Mouse (Mus musculus): Measurements from ENCODE around the gene Samhd1. TPM values are rescaled to one million over a fixed set of nuclear protein-coding genes. Genes with fewer than 3 reads are reported as not detected.
A peak's percentile ranks its signal among the peaks of the same experiment; 100 is the strongest.

Samhd1 gene
- total and polyA plus RNA-seq, 2 experiments from 2014 or later: 11.9 to 12.7 TPM

DNA sequence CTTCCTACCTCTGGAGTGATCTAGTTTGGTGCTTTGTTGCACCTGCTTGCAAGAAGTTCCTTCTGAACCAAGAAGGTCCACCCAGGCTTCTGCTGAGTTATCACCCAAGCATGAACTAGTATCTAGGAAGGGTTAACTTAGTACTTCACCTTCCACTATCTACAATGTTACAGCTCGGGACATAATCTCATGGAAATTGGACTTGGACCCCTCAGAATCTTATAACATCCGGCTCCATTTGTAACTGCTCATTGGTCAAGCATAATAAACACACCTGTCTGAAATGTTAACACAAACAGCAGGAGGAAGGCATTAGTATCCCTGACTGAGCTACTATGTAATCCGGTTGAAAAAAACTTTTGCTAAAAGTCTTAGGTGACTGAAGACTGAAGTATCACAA lies 7.7 kb downstream of the Samhd1 start:
- DNase-seq (ENCODE audit: low spot score) (no peak), ATAC-seq (no peak)
- H3K4me2 ChIP-seq (ENCODE audit: low read depth, low read length): no peak overlapping the region
- H3K27me3 ChIP-seq (ENCODE audit: insufficient read depth, low read length): no peaks in the 10 kb centered on the region
- H3K27ac ChIP-seq: no peak overlapping the region
- H3K9me3 ChIP-seq (ENCODE audit: low read length): no peaks in the 10 kb centered on the region
- no peaks in the 10 kb centered on the region for H3K4me1 ChIP-seq (ENCODE audit: insufficient read depth, low read length)
- no peak overlapping the region for H3K9ac ChIP-seq (replicated peaks; ENCODE audit: low read length)
- 93% methylated on average over 3 of the region's 3 CpGs for WGBS
- no peaks in the 10 kb centered on the region; the same call in 1 of the 2 replicates for H3K36me3 ChIP-seq (ENCODE audit: insufficient read depth, low read length)
- H3K4me3 ChIP-seq (ENCODE audit: low read length): no peak overlapping the region
- no peak for TF ChIP-seq CTCF (IDR thresholded peaks at IDR 0.05; ENCODE audit: low read depth)

DNA sequence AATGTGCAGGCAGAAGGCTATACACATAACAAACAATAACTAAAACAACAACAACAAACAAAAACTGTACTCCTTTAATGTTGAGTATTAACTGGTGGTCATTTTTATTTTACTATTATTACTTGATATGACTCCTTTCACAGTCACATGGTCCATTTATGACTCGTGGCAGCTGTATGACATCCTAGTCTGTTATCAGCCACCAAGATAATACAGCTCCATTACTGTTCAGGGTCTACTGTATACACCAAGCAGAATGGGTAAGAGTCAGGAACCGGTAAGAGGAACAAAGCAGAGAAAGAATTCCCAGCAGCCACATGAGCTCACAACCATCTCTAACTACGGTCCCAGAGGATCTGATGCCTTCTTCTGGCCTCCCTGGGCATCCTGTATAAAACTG lies 9.8 kb downstream of the Samhd1 start:
- H3K9ac ChIP-seq (replicated peaks; ENCODE audit: low read length): no peak overlapping the region
- ATAC-seq: no peak

DNA sequence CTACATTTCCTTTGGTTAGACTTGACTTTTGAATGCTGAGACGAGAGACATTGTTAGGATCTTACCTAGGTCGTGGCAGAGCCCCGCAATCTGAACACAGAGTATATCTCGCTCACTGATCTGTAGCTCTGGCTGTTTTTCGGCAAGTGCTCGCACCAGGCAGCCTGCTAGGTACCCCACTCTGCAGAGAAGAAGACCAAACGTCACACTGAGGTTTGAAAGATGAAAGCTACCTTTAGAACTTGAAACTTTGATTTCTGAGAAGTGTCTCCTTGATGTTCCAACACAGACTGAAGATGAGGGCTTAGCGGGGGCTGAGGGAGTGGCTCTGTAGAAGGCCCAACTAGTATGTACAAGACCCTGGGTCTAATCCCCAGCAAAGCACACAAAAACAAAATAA lies 13.3 kb downstream of the Samhd1 start:
- Histone ChIP-seq H3K27me3 (ENCODE audit: insufficient read depth, low read length) (no peaks in the 10 kb centered on the region), H3K27ac (no peak overlapping the region), H3K4me1 (ENCODE audit: insufficient read depth, low read length) (no peaks in the 10 kb centered on the region), H3K4me3 (ENCODE audit: low read length) (no peak overlapping the region), H3K9me3 (ENCODE audit: low read length) (no peaks in the 10 kb centered on the region), H3K36me3 (ENCODE audit: insufficient read depth, low read length) (no peaks in the 10 kb centered on the region; the same call in 1 of the 2 replicates), H3K4me2 (ENCODE audit: low read depth, low read length) (no peak overlapping the region), H3K9ac (replicated peaks; ENCODE audit: low read length) (no peak overlapping the region)
- 90% methylated on average over 8 of the region's 8 CpGs for WGBS
- TF ChIP-seq CTCF (IDR thresholded peaks at IDR 0.05; ENCODE audit: low read depth): no peak
- ATAC-seq (no peak), DNase-seq (ENCODE audit: low spot score) (no peak)

More for the DNA sequence above, 9.8 kb downstream of the Samhd1 start:
- Histone ChIP-seq H3K4me1 (ENCODE audit: insufficient read depth, low read length) (no peaks in the 10 kb centered on the region), H3K9me3 (ENCODE audit: low read length) (no peaks in the 10 kb centered on the region), H3K27ac (no peak overlapping the region), H3K4me3 (ENCODE audit: low read length) (no peak overlapping the region), H3K36me3 (ENCODE audit: insufficient read depth, low read length) (no peaks in the 10 kb centered on the region; the same call in 1 of the 2 replicates), H3K4me2 (ENCODE audit: low read depth, low read length) (no peak overlapping the region), H3K27me3 (ENCODE audit: insufficient read depth, low read length) (no peaks in the 10 kb centered on the region)
- no peak for DNase-seq (ENCODE audit: low spot score)
- no peak for TF ChIP-seq CTCF (IDR thresholded peaks at IDR 0.05; ENCODE audit: low read depth)
- 91% methylated on average over 3 of the region's 3 CpGs for WGBS

DNA sequence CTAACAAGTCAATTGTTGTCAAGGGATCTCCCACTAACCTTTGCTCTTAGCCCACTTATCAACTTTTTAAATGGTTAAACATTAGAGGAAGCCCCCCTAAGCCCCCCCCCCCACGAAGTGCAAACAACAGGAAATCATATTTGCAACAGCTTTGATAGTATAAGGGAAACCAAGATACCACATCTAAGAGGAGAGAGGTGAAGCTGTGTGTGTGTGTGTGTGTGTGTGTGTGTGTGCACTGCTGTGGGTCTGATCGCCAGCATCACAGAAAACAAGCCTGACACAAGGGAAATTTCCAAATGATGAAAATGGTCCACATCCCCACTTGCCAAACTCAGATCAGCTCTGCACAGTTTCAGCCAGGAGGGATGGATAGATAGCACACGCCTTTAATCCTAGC lies 16.0 kb downstream of the Samhd1 start:
- WGBS: 80% methylated on average over 3 of the region's 3 CpGs
- Histone ChIP-seq H3K9ac (replicated peaks; ENCODE audit: low read length) (no peak overlapping the region), H3K4me1 (ENCODE audit: insufficient read depth, low read length) (no peaks in the 10 kb centered on the region), H3K9me3 (ENCODE audit: low read length) (no peaks in the 10 kb centered on the region), H3K4me2 (ENCODE audit: low read depth, low read length) (no peak overlapping the region), H3K4me3 (ENCODE audit: low read length) (no peak overlapping the region), H3K27me3 (ENCODE audit: insufficient read depth, low read length) (no peaks in the 10 kb centered on the region), H3K27ac (no peak overlapping the region), H3K36me3 (ENCODE audit: insufficient read depth, low read length) (peaks cover 4% of the 10 kb centered on the region; the same call in 1 of the 2 replicates)
- no peak for TF ChIP-seq CTCF (IDR thresholded peaks at IDR 0.05; ENCODE audit: low read depth)
- DNase-seq (ENCODE audit: low spot score) (no peak), ATAC-seq (no peak)

DNA sequence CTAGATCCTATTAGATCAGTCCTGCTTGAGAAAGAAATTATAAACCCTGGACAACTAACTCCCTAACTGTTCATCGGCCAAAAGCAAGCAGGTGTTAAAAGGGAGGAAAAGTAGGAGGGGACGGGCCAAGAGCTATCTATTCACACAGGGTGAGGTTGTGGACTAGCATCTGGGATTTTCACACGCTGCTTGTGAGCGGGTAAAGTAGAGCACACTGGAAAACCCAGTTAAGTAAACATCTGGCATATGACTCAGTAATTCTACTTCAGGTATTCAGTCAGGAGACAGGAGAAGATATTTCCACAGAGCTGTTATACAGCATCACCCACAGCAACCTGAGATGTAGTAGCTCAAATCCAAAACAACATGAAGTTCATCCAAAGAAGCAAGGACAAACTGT lies 16.5 kb downstream of the Samhd1 start:
- no peak overlapping the region for H3K4me3 ChIP-seq (ENCODE audit: low read length)
- WGBS: 88% methylated on average over 4 of the region's 4 CpGs
- no peak overlapping the region for H3K4me2 ChIP-seq (ENCODE audit: low read depth, low read length)
- no peak overlapping the region for H3K27ac ChIP-seq
- H3K9ac ChIP-seq (replicated peaks; ENCODE audit: low read length): no peak overlapping the region
- H3K9me3 ChIP-seq (ENCODE audit: low read length): no peaks in the 10 kb centered on the region
- no peaks in the 10 kb centered on the region for H3K4me1 ChIP-seq (ENCODE audit: insufficient read depth, low read length)
- no peak for DNase-seq (ENCODE audit: low spot score)
- H3K27me3 ChIP-seq (ENCODE audit: insufficient read depth, low read length): no peaks in the 10 kb centered on the region
- ATAC-seq: no peak
- peaks cover 9% of the 10 kb centered on the region; the same call in 1 of the 2 replicates for H3K36me3 ChIP-seq (ENCODE audit: insufficient read depth, low read length)
- no peak for TF ChIP-seq CTCF (IDR thresholded peaks at IDR 0.05; ENCODE audit: low read depth)

DNA sequence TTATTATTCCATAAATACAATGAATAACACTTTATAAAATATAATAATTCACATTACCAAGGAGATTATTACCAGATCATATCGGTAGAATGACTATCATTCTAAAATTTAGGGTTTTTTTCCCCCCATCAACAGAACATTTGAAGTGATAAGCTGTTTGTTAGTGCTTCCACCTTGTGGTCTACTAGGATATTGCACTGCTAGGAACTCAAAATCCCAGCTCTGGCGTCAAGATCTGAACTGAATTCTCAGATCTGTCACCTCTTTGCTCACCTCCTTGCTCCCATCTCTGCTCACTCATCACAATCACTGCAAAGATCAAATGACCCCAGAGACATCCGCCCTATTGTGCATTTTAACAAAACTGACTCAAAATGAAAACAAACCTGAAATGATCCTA lies 18.1 kb downstream of the Samhd1 start:
- Histone ChIP-seq H3K4me3 (ENCODE audit: low read length) (no peak overlapping the region), H3K9ac (replicated peaks; ENCODE audit: low read length) (no peak overlapping the region), H3K4me1 (ENCODE audit: insufficient read depth, low read length) (no peaks in the 10 kb centered on the region), H3K36me3 (ENCODE audit: insufficient read depth, low read length) (peaks cover 10% of the 10 kb centered on the region; the same call in 1 of the 2 replicates), H3K27me3 (ENCODE audit: insufficient read depth, low read length) (no peaks in the 10 kb centered on the region), H3K4me2 (ENCODE audit: low read depth, low read length) (no peak overlapping the region), H3K27ac (no peak overlapping the region), H3K9me3 (ENCODE audit: low read length) (no peaks in the 10 kb centered on the region)
- ATAC-seq (no peak), DNase-seq (ENCODE audit: low spot score) (peak; percentile 74)
- TF ChIP-seq CTCF (IDR thresholded peaks at IDR 0.05; ENCODE audit: low read depth): peak; percentile 80
- WGBS: 20% methylated on average over 3 of the region's 3 CpGs

DNA sequence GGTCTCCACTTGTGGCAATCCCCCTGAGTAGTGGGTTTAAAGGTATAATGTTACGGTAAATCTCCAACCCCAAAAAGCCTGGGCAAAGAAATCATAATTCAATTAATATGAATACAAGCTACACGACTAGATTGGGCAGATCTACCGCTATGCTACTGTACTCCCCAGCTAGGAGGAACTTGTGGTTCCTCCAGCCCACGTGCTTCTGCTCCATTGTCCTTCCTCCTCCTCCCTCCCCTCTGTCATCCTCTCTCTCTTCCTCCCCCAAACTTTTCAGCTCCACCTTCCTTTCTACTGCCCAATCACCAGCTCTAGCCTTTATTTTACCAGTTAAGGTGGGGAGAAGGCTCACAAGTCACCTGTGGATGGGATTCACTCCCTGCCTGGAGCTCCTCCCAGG lies 26.8 kb downstream of the Samhd1 start:
- Histone ChIP-seq H3K9me3 (ENCODE audit: low read length) (no peaks in the 10 kb centered on the region), H3K4me2 (ENCODE audit: low read depth, low read length) (no peak overlapping the region), H3K4me1 (ENCODE audit: insufficient read depth, low read length) (no peaks in the 10 kb centered on the region), H3K27me3 (ENCODE audit: insufficient read depth, low read length) (no peaks in the 10 kb centered on the region), H3K36me3 (ENCODE audit: insufficient read depth, low read length) (peaks cover 3% of the 10 kb centered on the region; the same call in 1 of the 2 replicates), H3K9ac (replicated peaks; ENCODE audit: low read length) (no peak overlapping the region), H3K27ac (no peak overlapping the region), H3K4me3 (ENCODE audit: low read length) (no peak overlapping the region)
- TF ChIP-seq CTCF (IDR thresholded peaks at IDR 0.05; ENCODE audit: low read depth): no peak
- DNase-seq (ENCODE audit: low spot score) (no peak), ATAC-seq (no peak)
- 85% methylated on average over 4 of the region's 4 CpGs for WGBS

All from hindbrain, postnatal 0 days (tissue).